Mouse (Mus musculus) cerebellum, adult 2 months (tissue): ENCODE data around the gene Rrad. TPM values are rescaled to one million over a fixed set of nuclear protein-coding genes. Genes with fewer than 3 reads are reported as not detected.

Experiments
- DNase-seq, 2 experiments: peaks; one replicate each; pipeline ENCODE4 v3.0.0; 2021
- H3K27ac ChIP-seq: fragments of 200-500 bp; 2 replicates; pipeline ENCODE4 v1.5.1; 2012; ENCODE audit warnings: low read length, control low read depth, inconsistent platforms; ENCODE audit not compliant: insufficient read depth
- H3K27me3 ChIP-seq: fragments of 200-500 bp; 2 replicates; pipeline ENCODE4 v1.6.1; 2012; ENCODE audit warnings: inconsistent platforms, mild to moderate bottlenecking, low read length, moderate library complexity; ENCODE audit not compliant: control insufficient read depth, insufficient read depth
- H3K4me1 ChIP-seq: fragments of 200-500 bp; 2 replicates; pipeline ENCODE4 v1.6.1; 2011; ENCODE audit warnings: low read length; ENCODE audit not compliant: control insufficient read depth, insufficient read depth
- H3K4me3 ChIP-seq: fragments of 200-500 bp; replicated peaks from 2 replicates; pipeline ENCODE3; 2011; ENCODE audit warnings: mild to moderate bottlenecking, low read depth, low read length, control low read depth; ENCODE audit not compliant: insufficient read depth
- CTCF ChIP-seq: fragments of 200-500 bp; IDR thresholded peaks from 2 replicates; pipeline ENCODE4 v1.5.1; 2011; ENCODE audit warnings: low read depth, mild to moderate bottlenecking, control low read depth, low read length, moderate library complexity, borderline replicate concordance; ENCODE audit not compliant: insufficient read depth
- POLR2A ChIP-seq: fragments of 200-500 bp; IDR thresholded peaks from 2 replicates; pipeline ENCODE4 v1.6.1; 2011; ENCODE audit warnings: low read length, control low read depth, borderline replicate concordance; ENCODE audit not compliant: insufficient read depth
- WGBS: fragments of 180-500 bp; shearing (Covaris S2); methylation state at CpG from one replicate; pipeline ENCODE4 v1.1.7; 2018; 5-methylcytosine and 5-hydroxymethylcytosine counted together
- polyA plus RNA-seq: library from polyadenylated mRNA; depleted of rRNA; stranded (reverse); fragments of >200 nt; gene quantifications from 2 replicates; pipeline ENCODE4 v1.2.3, GENCODE M21; 2012; rRNA removed

Rrad gene
- polyA plus RNA-seq, 1 experiment = 3.3 TPM

- DNase-seq = peak; percentile 94 to 95
- H3K27ac ChIP-seq = peak within 1 kb of the TSS; percentile 67
- no peaks in the 10 kb centered on the region for H3K27me3 ChIP-seq
- TF ChIP-seq POLR2A (peak; percentile 72), CTCF (no peak)
- H3K4me3 ChIP-seq = peak within 1 kb of the TSS; percentile 78
- no peaks in the 10 kb centered on the region for H3K4me1 ChIP-seq
- under 1% methylated on average over 44 of the region's 44 CpGs for WGBS
These were observed 39.8 kb downstream of the Rrad start, which contains the start of gene Pdp2 for GRCm38 (mm10) chr8:104591133-104591834. Gene Pdp2, plus strand, starts transcription at chr8:104591451.

DNA sequence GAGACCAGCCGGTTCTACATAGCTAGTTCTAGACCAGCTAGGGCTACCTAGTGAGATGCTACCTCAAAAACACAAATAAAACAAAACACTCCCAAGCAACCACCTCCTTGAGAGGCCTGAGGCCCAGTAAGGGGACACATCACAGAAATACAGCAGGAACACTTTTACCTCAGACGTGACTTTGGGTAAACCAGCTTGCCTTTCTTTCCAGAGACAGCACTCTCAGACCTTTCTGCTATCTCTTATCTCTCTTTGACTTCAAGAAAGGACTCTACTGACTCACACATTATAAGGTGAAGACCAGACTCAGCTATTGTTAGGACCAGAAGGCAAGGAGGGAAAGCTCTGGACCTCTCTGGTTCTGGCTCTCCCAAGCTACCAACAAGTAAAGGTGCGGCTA lies 40.8 kb downstream of the Rrad start:
- H3K4me3 ChIP-seq = no peak overlapping the region
- no peaks in the 10 kb centered on the region for H3K27me3 ChIP-seq
- no peak overlapping the region for H3K27ac ChIP-seq
- 96% methylated on average over 3 of the region's 3 CpGs for WGBS
- DNase-seq = no peak
- TF ChIP-seq CTCF (no peak), POLR2A (no peak)
- no peaks in the 10 kb centered on the region for H3K4me1 ChIP-seq

- 50% methylated on average over 1 of the region's 1 CpGs for WGBS
- no peak overlapping the region for H3K4me3 ChIP-seq
These were observed 46.6 kb downstream of the Rrad start for GRCm38 (mm10) chr8:104584522-104584921.

More at GRCm38 (mm10) chr8:104584522-104584921, 46.6 kb downstream of the Rrad start:
- Histone ChIP-seq H3K27me3 (no peaks in the 10 kb centered on the region), H3K4me1 (no peaks in the 10 kb centered on the region), H3K27ac (no peak overlapping the region)
- DNase-seq = no peak
- TF ChIP-seq CTCF (no peak), POLR2A (no peak)

Other genes starting within 250 kb of the Rrad start
- 31.1 and 33.3 TPM in 2 replicates for gene Cmtm4, start 235.5 kb downstream of the Rrad start, polyA plus RNA-seq
- 174 and 191 TPM in 2 replicates for gene Dync1li2, start 188.3 kb downstream of the Rrad start, polyA plus RNA-seq
- gene Terb1, start 121.4 kb downstream of the Rrad start, polyA plus RNA-seq = 0.23 and 0.40 TPM in 2 replicates
- 96.1 and 96.5 TPM in 2 replicates for gene Nae1, start 96.7 kb downstream of the Rrad start, polyA plus RNA-seq
- gene Car7, start 96.6 kb downstream of the Rrad start, polyA plus RNA-seq = 59.8 and 67.8 TPM in 2 replicates
- 6.9 and 7.4 TPM in 2 replicates for gene Pdp2, start 39.9 kb downstream of the Rrad start, polyA plus RNA-seq
- gene Cdh16, start 6.9 kb downstream of the Rrad start, polyA plus RNA-seq = not detected in 2 replicates
- 53.9 and 54.7 TPM in 2 replicates for gene Ciao2b, start 10.6 kb upstream of the Rrad start, polyA plus RNA-seq
- gene Ces2a, start 102.7 kb upstream of the Rrad start, polyA plus RNA-seq = not detected in 2 replicates
- 0.06 TPM in 1 of 2 replicates, not detected in the other for gene Ces2b, start 200.2 kb upstream of the Rrad start, polyA plus RNA-seq
- gene Ces2c, start 215.7 kb upstream of the Rrad start, polyA plus RNA-seq = not detected in 2 replicates